Mouse (Mus musculus) hindbrain, embryonic 11.5 days (tissue): ENCODE data around the gene Aknad1. TPM values are rescaled to one million over a fixed set of nuclear protein-coding genes. Genes with fewer than 3 reads are reported as not detected.

Source experiments
- ATAC-seq: fragments of 200-750 bp; cut with Nextera tagmentation; 2 replicates; pipeline ENCODE4 v1.8.0; 2017; ENCODE audit warnings: mild to moderate bottlenecking, moderate TSS enrichment, moderate library complexity; ENCODE audit not compliant: low FRiP score
- DNase-seq: peaks from one replicate; pipeline ENCODE4 v3.0.0-alpha.2; 2015; ENCODE audit warnings: low spot score
- H3K27ac ChIP-seq: fragments of 300-500 bp; sonication (generic); 2 replicates; pipeline ENCODE4 v1.5.1; 2014; ENCODE audit warnings: mild to moderate bottlenecking, low read depth, low read length
- H3K27me3 ChIP-seq: fragments of 300-500 bp; sonication (generic); 2 replicates; pipeline ENCODE4 v1.6.1; 2014; ENCODE audit warnings: mild to moderate bottlenecking, low read length, moderate library complexity, mixed read lengths; ENCODE audit not compliant: control insufficient read depth, insufficient read depth
- H3K36me3 ChIP-seq: fragments of 300-500 bp; sonication (generic); 2 replicates; pipeline ENCODE4 v1.6.1; 2014; ENCODE audit warnings: mild to moderate bottlenecking, low read length, moderate library complexity, mixed read lengths; ENCODE audit not compliant: control insufficient read depth, insufficient read depth
- H3K4me1 ChIP-seq: fragments of 300-500 bp; sonication (generic); replicated peaks from 2 replicates; pipeline ENCODE4 v1.6.1; 2014; ENCODE audit warnings: low read length, mixed read lengths; ENCODE audit not compliant: control insufficient read depth, insufficient read depth
- H3K4me2 ChIP-seq: fragments of 300-500 bp; sonication (generic); replicated peaks from 2 replicates; pipeline ENCODE4 v1.6.1; 2014; ENCODE audit warnings: mild to moderate bottlenecking, low read depth, low read length
- H3K4me3 ChIP-seq: fragments of 300-500 bp; sonication (generic); 2 replicates; pipeline ENCODE4 v1.5.1; 2014; ENCODE audit warnings: low read depth, low read length
- H3K9ac ChIP-seq: fragments of 300-500 bp; sonication (generic); 2 replicates; pipeline ENCODE4 v1.6.1; 2014; ENCODE audit warnings: low read depth, low read length
- H3K9me3 ChIP-seq: fragments of 300-500 bp; sonication (generic); 2 replicates; pipeline ENCODE4 v1.6.1; 2016; ENCODE audit warnings: low read length; ENCODE audit not compliant: control insufficient read depth
- WGBS: fragments of 180-500 bp; shearing (Covaris S2); extraction: QIAGEN DNeasy Blood & Tissue Kit; methylation state at CpG from one replicate; pipeline ENCODE4 v1.1.7; 2014; 5-methylcytosine and 5-hydroxymethylcytosine counted together
- polyA plus RNA-seq: library from polyadenylated mRNA; unstranded; fragments of >200 nt; fragmentation: Nextera tagmentation; extraction: Ambion mirVana; gene quantifications from 2 replicates; pipeline ENCODE4 v1.2.1, GENCODE M21; 2014

Gene Aknad1
- polyA plus RNA-seq, 1 experiment from 2014 or later: not detected

DNA sequence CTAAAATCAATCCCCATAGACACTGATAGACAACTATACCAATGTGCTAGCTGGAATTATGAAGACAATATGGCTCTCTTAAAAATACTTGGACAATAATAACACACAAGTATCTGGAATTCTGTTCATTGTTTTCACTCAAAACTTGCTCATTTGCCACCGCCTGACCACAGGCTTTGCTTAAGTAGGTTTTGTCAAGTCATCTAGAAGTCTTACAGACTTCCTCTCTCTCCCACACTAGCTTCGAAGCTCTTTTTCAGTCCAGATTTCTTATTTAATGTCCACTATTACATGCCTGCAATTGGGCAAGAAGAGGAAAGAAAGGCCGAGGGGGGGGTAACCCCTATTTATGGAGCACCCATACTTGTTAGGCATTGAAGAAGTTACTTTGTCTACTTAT lies 11.7 kb upstream of the Aknad1 start:
- Histone ChIP-seq H3K4me3 (no peak overlapping the region), H3K27me3 (no peaks in the 10 kb centered on the region), H3K9me3 (no peaks in the 10 kb centered on the region), H3K4me2 (no peak overlapping the region), H3K36me3 (no peaks in the 10 kb centered on the region), H3K27ac (no peak overlapping the region), H3K9ac (no peak overlapping the region), H3K4me1 (no peaks in the 10 kb centered on the region)
- no peak for ATAC-seq
- no peak for DNase-seq
- 87% methylated on average over 3 of the region's 3 CpGs for WGBS

DNA sequence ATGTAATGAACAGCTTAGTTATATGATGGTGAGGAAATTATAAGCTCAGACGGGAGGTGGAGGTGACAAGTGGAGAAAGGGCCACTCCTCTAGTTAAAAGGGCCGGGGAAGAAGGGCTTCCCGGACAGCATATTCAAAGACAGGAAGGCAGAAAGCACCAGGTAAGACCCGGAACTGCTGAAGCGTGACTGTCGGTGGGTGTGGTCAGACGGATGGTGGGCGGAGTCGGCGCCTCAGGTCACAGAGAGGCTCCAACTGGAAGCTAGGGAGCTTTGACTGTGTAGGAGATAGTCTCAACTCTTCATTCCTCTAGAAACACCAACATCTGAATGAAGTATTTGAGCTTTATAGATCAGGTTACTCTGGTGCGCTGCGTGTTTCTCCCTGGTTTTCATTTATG lies 9.1 kb upstream of the Aknad1 start:
- DNase-seq: no peak
- Histone ChIP-seq H3K27ac (no peak overlapping the region), H3K4me1 (no peaks in the 10 kb centered on the region), H3K4me2 (0 out of 2 replicates have a peak overlapping the region, but pooled peaks have one; percentile 1), H3K4me3 (no peak overlapping the region), H3K27me3 (no peaks in the 10 kb centered on the region), H3K36me3 (no peaks in the 10 kb centered on the region), H3K9me3 (no peaks in the 10 kb centered on the region), H3K9ac (no peak overlapping the region)
- no peak for ATAC-seq
- WGBS: 38% methylated on average over 12 of the region's 12 CpGs

DNA sequence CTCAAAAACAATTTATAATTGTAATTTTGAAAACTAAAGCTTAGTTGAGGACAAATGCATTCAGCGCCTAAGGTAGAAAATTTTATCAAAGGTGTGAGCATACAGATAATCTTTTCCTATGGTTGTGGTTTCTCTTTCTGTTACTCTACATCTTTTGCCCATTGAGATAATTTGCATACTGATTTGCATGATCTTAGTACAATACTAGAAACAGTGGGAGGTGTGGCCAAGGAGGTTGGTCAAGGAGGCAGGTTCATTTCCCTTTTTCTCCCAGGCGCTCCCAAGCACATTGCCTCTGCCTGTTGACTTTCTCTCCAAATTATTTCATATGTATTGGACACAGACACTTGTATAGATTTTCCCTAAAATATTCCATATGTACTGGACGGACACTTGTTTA lies 1.7 kb upstream of the Aknad1 start:
- no peaks in the 10 kb centered on the region for H3K27me3 ChIP-seq
- DNase-seq (no peak), ATAC-seq (no peak)
- H3K9ac ChIP-seq: no peak overlapping the region
- H3K27ac ChIP-seq: no peak overlapping the region
- no peak overlapping the region for H3K4me2 ChIP-seq
- 87% methylated on average over 3 of the region's 3 CpGs for WGBS
- H3K36me3 ChIP-seq: no peaks in the 10 kb centered on the region
- H3K4me3 ChIP-seq: no peak overlapping the region
- no peaks in the 10 kb centered on the region for H3K4me1 ChIP-seq
- H3K9me3 ChIP-seq: no peaks in the 10 kb centered on the region

DNA sequence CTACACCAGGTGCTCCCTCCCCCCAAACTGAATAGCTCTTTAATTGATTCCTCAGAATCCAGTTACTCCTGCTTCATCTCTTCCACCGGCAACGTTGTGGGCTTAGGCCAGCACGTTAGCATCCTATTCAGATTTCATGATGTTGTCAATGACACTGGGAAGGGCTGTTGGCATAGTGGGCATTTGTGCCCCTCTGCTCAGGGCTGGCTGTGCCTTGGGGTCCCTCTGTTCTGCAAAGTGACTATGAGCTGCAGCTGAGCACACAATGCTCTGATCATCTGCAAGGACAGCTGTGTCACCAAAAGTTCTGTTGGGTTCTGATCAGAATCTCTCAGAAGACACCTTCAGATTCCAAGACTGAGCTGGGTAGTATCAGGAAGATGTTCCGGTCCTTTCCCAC lies 4.6 kb downstream of the Aknad1 start:
- DNase-seq: no peak
- no peaks in the 10 kb centered on the region for H3K27me3 ChIP-seq
- H3K4me3 ChIP-seq: no peak overlapping the region
- WGBS: 89% methylated on average over 4 of the region's 4 CpGs
- H3K36me3 ChIP-seq: no peaks in the 10 kb centered on the region
- no peak overlapping the region for H3K9ac ChIP-seq
- ATAC-seq: no peak
- no peaks in the 10 kb centered on the region for H3K9me3 ChIP-seq
- no peak overlapping the region for H3K27ac ChIP-seq
- no peak overlapping the region for H3K4me2 ChIP-seq
- no peaks in the 10 kb centered on the region for H3K4me1 ChIP-seq

DNA sequence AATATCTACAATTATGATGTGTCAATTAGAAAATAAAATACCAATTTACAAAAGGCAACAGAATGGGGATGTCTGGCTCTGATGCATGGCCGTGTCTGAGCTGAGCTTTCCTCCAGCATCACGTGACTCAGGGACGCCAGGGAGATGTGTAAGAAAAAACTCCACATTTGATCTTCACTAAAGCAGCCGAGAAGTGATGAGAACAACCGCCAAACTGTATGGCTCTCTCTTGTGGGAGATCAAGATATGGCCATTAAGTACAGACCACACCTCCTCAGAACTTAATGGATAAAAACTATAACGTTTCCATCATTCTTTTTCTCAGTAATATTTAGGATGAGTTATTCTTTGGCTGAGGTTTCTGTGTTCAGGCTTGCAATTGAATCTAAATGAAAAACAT lies 11.6 kb downstream of the Aknad1 start:
- H3K9me3 ChIP-seq: no peaks in the 10 kb centered on the region
- no peaks in the 10 kb centered on the region for H3K36me3 ChIP-seq
- DNase-seq (no peak), ATAC-seq (no peak)
- H3K4me1 ChIP-seq: no peaks in the 10 kb centered on the region
- no peaks in the 10 kb centered on the region for H3K27me3 ChIP-seq
- 66% methylated on average over 6 of the region's 6 CpGs for WGBS
- no peak overlapping the region for H3K4me2 ChIP-seq
- no peak overlapping the region for H3K4me3 ChIP-seq
- no peak overlapping the region for H3K27ac ChIP-seq
- no peak overlapping the region for H3K9ac ChIP-seq

DNA sequence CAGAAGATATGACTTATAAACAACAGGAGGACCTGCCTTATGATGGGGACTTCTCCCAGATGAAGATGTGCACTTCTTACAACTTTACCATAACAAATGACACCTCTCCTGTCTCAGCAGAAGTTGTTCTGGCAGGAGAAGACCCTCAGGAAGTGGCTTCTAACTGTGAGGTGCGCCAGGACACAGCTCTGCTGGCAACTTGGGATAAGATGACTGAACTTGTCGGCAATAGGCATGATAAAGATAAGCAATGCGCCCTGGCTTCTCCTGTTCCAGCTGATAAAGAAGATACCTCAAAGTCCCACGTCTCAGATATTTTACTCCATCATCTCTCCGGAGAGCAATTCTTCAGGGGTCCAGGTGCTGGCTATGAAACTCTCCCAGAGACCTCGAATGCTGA lies 12.2 kb downstream of the Aknad1 start:
- ATAC-seq (no peak), DNase-seq (no peak)
- 80% methylated on average over 6 of the region's 6 CpGs for WGBS
- Histone ChIP-seq H3K36me3 (no peaks in the 10 kb centered on the region), H3K4me3 (no peak overlapping the region), H3K4me1 (no peaks in the 10 kb centered on the region), H3K27ac (no peak overlapping the region), H3K9ac (no peak overlapping the region), H3K27me3 (no peaks in the 10 kb centered on the region), H3K9me3 (no peaks in the 10 kb centered on the region), H3K4me2 (no peak overlapping the region)

DNA sequence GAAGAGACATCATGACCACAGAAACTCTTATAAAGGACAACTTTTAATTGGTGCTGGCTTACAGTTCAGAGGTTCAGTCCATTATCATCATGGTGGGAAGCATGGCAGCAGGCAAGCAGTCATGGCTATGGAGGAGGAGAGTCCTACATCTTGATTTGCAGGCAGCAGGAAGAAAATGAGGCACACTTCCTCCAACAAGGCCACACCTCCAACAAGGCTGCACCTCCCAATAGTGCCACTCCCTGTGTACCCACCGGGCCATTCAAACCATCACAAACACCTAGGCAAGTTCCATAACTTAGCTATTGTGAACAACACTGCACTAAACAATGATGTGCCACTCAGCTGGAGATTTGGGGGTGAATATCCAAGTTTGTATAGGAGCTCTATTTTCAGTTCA lies 15.1 kb downstream of the Aknad1 start:
- Histone ChIP-seq H3K27ac (no peak overlapping the region), H3K36me3 (no peaks in the 10 kb centered on the region), H3K27me3 (no peaks in the 10 kb centered on the region), H3K9me3 (no peaks in the 10 kb centered on the region), H3K9ac (no peak overlapping the region), H3K4me1 (no peaks in the 10 kb centered on the region), H3K4me3 (no peak overlapping the region), H3K4me2 (no peak overlapping the region)
- no peak for ATAC-seq
- WGBS: 82% methylated on average over 1 of the region's 1 CpGs
- no peak for DNase-seq

DNA sequence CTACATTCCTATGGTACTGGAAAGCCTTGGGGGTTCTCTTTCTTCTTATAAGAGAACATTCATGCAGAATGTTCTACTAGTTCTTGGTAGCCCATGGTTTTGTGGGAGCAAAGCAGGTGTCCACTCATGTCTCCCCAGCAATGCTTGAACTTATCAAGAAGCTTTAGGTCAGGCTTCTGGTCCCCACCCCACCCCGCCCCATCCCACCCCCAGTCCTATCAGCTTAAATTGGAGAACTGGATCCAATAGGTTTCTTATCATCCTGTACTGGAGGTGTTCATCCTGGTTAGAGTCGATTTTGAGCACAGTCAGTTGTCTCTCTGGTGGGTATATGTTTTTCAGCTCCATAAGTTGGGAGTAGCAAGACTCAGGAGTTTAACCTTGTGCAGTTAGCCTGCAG lies 16.1 kb downstream of the Aknad1 start:
- Histone ChIP-seq H3K9ac (no peak overlapping the region), H3K9me3 (no peaks in the 10 kb centered on the region), H3K4me3 (no peak overlapping the region), H3K27ac (no peak overlapping the region), H3K27me3 (no peaks in the 10 kb centered on the region), H3K4me2 (no peak overlapping the region), H3K4me1 (no peaks in the 10 kb centered on the region), H3K36me3 (no peaks in the 10 kb centered on the region)
- WGBS: 75% methylated on average over 2 of the region's 2 CpGs
- no peak for DNase-seq
- ATAC-seq: no peak

DNA sequence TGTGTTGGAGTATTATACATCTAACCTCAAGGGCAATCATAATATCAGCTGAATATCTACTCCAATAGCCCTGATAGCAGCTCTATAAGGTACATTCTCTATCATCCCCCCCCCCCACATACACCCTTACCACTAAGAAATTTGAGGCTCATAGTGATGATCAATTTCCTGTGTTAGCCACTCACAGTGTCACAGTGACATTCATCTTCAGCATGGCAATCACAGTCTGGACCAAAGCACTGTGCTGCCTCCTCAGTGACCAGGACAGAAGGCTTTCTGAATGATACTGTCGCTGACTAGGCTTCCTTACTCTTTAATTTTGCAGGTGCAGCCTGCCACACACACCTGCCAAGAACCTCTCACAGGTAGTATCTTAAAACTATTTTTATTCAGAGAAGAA lies 16.7 kb downstream of the Aknad1 start:
- Histone ChIP-seq H3K4me2 (no peak overlapping the region), H3K9me3 (no peaks in the 10 kb centered on the region), H3K36me3 (no peaks in the 10 kb centered on the region), H3K9ac (no peak overlapping the region), H3K27ac (no peak overlapping the region), H3K27me3 (no peaks in the 10 kb centered on the region), H3K4me3 (no peak overlapping the region), H3K4me1 (no peaks in the 10 kb centered on the region)
- no peak for DNase-seq
- 71% methylated on average over 1 of the region's 1 CpGs for WGBS
- ATAC-seq: no peak
